Mouse (Mus musculus): ENCODE results near the gene Braf.

DNA sequence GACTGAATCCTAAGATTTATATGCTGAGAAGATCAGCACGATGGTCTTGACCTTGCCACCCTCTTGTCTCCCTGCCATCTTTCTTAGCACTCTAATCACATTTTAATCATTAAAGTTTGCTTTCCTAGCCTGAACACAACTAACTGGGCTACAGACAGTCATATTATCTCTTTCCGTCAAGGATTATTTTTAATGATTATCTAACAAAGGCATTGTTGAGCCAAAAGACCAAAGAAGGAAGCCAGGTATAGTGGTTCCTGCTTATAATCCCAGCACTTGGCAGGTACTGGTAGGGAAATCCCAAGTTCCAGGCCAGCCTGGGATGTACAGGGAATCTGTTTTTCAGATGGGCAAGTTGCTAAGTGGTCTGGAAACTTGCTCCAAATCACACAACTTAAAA is 114.0 kb downstream of the Braf start:
- TF ChIP-seq CTCF (IDR thresholded peaks at IDR 0.05; ENCODE audit: borderline replicate concordance, insufficient read depth, low read length) = no peak
- TF ChIP-seq POLR2A (IDR thresholded peaks at IDR 0.05; ENCODE audit: low read depth, low read length) = no peak
